Mouse (Mus musculus) thymus, adult 2 months (tissue): ENCODE results near the gene Arhgap42.

Experiments
- CTCF ChIP-seq: fragments of 200-500 bp; IDR thresholded peaks from 2 replicates; pipeline ENCODE4 v1.5.1; 2012; ENCODE audit warnings: mild to moderate bottlenecking, control low read depth, low read length, moderate library complexity, borderline replicate concordance; ENCODE audit not compliant: control insufficient read depth, poor library complexity, insufficient read depth; ENCODE audit errors: extremely low read depth
- POLR2A ChIP-seq: fragments of 200-500 bp; IDR thresholded peaks from 2 replicates; pipeline ENCODE4 v1.6.1; 2012; ENCODE audit warnings: mild to moderate bottlenecking, low read length, control low read depth, moderate library complexity; ENCODE audit not compliant: control insufficient read depth, poor library complexity, insufficient read depth; ENCODE audit errors: extremely low read depth

- TF ChIP-seq CTCF (no peak), POLR2A (no peak)
Measured at GRCm38 (mm10) chr9:9027904-9028303, 211.0 kb downstream of the Arhgap42 start.
